Mouse (Mus musculus): Measurements from ENCODE around the gene Uchl1. TPM values are rescaled to one million over a fixed set of nuclear protein-coding genes. Genes with fewer than 3 reads are reported as not detected.

The Uchl1 gene
- total and polyA plus RNA-seq, 2 experiments from 2014 or later = 1,591 to 1,715 TPM

DNA sequence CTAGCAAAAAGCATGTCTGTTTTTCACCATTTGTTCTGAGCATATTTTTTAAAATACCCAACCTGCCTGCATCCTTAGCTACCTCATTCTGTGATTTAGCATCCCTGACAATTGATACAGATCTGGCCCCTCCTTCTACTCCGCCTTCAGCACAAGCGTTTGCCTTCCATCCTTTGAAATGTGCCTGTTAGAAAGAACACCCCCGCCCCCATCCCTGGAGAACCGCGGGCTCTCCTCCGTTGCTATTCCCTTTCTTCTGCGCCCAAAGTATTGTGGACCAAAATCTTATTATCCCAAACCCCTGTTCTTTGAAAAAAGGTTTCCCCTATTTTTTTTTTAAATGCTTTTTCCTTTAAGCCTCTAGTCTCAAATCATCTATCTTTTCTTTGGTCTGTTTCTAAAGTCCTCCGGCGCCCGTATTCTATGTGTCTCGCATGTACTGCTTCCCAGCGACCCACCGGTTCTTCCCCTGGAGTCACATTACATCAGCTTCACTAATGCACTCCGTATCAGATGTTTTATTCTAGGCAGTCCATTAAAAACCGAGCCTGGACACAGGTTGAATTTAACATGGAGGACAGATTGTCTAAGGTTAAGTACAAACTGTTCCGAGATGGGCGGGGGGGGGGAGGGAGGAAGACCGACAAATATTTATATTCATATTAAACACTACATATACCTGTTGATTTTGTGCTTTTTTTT, 551 bp upstream of the Uchl1 start:
- H3K9me3 ChIP-seq (ENCODE audit: low read length) = no peaks in the 10 kb centered on the region
- H3K27me3 ChIP-seq (ENCODE audit: insufficient read depth, low read length) = no peaks in the 10 kb centered on the region
- TF ChIP-seq CTCF (IDR thresholded peaks at IDR 0.05; ENCODE audit: low read depth) = no peak
- WGBS = under 1% methylated on average over 18 of the region's 18 CpGs
- H3K4me3 ChIP-seq (ENCODE audit: low read length) = peak overlapping the region; percentile 79
- H3K9ac ChIP-seq (replicated peaks; ENCODE audit: low read length) = peak overlapping the region; percentile 52
- ATAC-seq (peak; percentile 33), DNase-seq (ENCODE audit: low spot score) (peak; percentile 77)
- no peaks in the 10 kb centered on the region for H3K36me3 ChIP-seq (ENCODE audit: insufficient read depth, low read length)
- peak overlapping the region; percentile 90 for H3K27ac ChIP-seq
- peak overlapping the region; percentile 81 for H3K4me2 ChIP-seq (ENCODE audit: low read depth, low read length)
- no peaks in the 10 kb centered on the region for H3K4me1 ChIP-seq (ENCODE audit: insufficient read depth, low read length)

DNA sequence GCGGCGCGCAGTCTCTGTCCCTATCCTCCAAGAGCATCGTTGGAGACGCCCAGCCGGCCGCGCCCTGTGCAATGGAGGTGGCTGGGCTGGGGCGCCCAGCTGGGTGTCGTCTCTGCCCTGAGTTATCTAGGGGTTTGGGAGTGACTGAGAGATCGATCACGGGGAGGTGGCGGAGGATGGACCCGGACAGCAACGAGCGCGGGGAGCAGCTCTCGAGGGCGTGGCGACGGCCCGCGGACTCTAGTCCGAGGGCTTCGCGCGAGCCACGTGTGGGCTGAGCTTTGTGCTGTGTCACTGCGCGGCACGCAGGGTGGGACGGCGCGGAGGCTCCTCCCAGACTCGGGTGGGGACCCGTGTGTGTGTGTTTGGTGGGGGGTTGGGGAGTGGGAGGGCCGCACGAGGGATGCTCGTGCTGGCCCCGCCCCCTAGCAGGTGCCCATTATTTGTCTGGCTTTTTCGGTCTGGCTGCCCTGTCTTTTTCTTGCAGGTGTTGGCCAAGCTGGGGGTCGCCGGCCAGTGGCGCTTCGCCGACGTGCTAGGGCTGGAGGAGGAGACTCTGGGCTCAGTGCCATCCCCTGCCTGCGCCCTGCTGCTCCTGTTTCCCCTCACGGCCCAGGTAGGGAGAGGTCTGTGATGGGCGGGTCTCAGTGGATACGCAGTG, 696 bp downstream of the Uchl1 start:
- peak overlapping the region; percentile 81 for H3K4me2 ChIP-seq (ENCODE audit: low read depth, low read length)
- H3K9ac ChIP-seq (replicated peaks; ENCODE audit: low read length) = peak overlapping the region; percentile 84
- H3K36me3 ChIP-seq (ENCODE audit: insufficient read depth, low read length) = peaks cover 8% of the 10 kb centered on the region; the same call in 1 of the 2 replicates
- TF ChIP-seq CTCF (IDR thresholded peaks at IDR 0.05; ENCODE audit: low read depth) = no peak
- DNase-seq (ENCODE audit: low spot score) (peak; percentile 88), ATAC-seq (peak; percentile 85)
- H3K9me3 ChIP-seq (ENCODE audit: low read length) = no peaks in the 10 kb centered on the region
- no peaks in the 10 kb centered on the region for H3K27me3 ChIP-seq (ENCODE audit: insufficient read depth, low read length)
- H3K4me3 ChIP-seq (ENCODE audit: low read length) = peak overlapping the region; percentile 79
- under 1% methylated on average over 48 of the region's 51 CpGs for WGBS
- no peaks in the 10 kb centered on the region for H3K4me1 ChIP-seq (ENCODE audit: insufficient read depth, low read length)
- peak overlapping the region; percentile 90 for H3K27ac ChIP-seq

DNA sequence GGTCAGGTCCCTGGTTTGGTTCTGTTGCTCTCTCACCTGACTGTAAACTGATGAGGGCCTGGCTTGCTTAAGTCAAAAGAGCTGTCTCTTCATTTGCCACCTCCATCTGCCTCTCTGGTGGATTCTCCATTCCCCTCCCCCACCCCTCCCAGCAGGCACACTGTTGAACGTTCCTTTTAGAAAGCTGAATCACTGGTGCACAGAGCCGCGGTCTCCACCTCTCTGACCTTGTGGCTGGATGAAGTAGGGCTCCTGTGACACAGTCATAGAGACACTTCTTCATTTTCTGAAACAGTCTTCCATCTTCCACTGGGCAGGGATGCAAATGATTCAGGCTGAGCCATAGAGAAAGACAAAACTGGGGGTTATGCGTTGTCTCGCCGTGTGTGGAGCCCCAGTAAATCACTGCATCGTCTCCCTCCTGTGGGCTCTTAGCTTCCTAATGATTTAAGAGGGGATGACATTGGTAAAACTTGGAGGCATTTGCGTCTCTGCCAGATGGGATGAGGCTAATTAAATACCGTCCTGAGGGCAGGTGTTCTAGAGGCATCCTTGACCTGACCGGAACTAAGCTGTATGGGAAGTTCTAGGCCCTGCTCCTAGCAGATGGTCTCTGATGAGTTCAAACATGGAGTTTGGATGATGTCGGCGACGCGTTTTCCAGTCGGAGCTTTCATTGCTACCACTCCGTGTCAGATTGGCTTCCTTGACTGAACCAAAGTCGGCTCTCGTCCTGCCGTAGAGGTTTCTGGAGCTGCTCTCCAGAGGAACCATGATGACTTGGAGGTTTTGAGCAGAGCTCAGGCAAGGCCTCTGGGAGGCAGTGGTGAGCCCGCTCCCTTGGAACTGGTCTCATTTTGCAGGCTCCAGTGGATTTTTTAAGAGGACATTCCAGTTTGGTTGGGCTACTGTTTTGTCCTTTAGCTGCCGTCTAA, 1.8 kb downstream of the Uchl1 start:
- DNase-seq (ENCODE audit: low spot score) (peak; percentile 59), ATAC-seq (no peak)
- H3K36me3 ChIP-seq (ENCODE audit: insufficient read depth, low read length) = peaks cover 19% of the 10 kb centered on the region; the same call in 1 of the 2 replicates
- H3K9me3 ChIP-seq (ENCODE audit: low read length) = no peaks in the 10 kb centered on the region
- peak overlapping the region; percentile 81 for H3K4me2 ChIP-seq (ENCODE audit: low read depth, low read length)
- H3K4me3 ChIP-seq (ENCODE audit: low read length) = peak overlapping the region; percentile 79
- H3K27ac ChIP-seq = no peak overlapping the region
- H3K9ac ChIP-seq (replicated peaks; ENCODE audit: low read length) = peak overlapping the region; percentile 84
- TF ChIP-seq CTCF (IDR thresholded peaks at IDR 0.05; ENCODE audit: low read depth) = peak; percentile 65
- 49% methylated on average over 21 of the region's 21 CpGs for WGBS
- no peaks in the 10 kb centered on the region for H3K27me3 ChIP-seq (ENCODE audit: insufficient read depth, low read length)
- no peaks in the 10 kb centered on the region for H3K4me1 ChIP-seq (ENCODE audit: insufficient read depth, low read length)

DNA sequence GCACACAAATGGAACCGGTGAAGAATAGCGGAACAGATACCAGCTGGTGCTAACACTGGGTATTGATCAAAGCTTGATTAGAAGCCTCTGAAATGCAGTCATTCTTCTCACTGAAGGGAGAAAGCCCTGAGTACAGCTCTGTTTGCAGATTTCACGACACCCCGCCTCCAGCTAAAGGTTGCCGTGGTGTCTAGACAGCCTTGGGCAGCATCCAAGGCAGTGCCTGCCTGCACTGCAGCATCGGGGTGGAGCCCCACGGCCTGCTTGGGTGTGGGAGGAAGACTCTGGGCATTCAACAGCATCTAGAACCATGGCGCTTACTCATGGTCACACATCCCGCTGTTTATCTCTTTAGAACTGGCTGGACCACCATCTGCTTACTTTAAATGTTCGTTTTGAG, 3.3 kb downstream of the Uchl1 start:
- Histone ChIP-seq H3K4me1 (ENCODE audit: insufficient read depth, low read length) (no peaks in the 10 kb centered on the region), H3K4me2 (ENCODE audit: low read depth, low read length) (peak overlapping the region; percentile 81), H3K36me3 (ENCODE audit: insufficient read depth, low read length) (peaks cover 31% of the 10 kb centered on the region; the same call in 1 of the 2 replicates), H3K27me3 (ENCODE audit: insufficient read depth, low read length) (no peaks in the 10 kb centered on the region), H3K9ac (replicated peaks; ENCODE audit: low read length) (no peak overlapping the region), H3K4me3 (ENCODE audit: low read length) (peak overlapping the region; percentile 79), H3K27ac (no peak overlapping the region), H3K9me3 (ENCODE audit: low read length) (no peaks in the 10 kb centered on the region)
- peak; percentile 58 for DNase-seq (ENCODE audit: low spot score)
- ATAC-seq = no peak
- no peak for TF ChIP-seq CTCF (IDR thresholded peaks at IDR 0.05; ENCODE audit: low read depth)
- WGBS = 28% methylated on average over 10 of the region's 10 CpGs

DNA sequence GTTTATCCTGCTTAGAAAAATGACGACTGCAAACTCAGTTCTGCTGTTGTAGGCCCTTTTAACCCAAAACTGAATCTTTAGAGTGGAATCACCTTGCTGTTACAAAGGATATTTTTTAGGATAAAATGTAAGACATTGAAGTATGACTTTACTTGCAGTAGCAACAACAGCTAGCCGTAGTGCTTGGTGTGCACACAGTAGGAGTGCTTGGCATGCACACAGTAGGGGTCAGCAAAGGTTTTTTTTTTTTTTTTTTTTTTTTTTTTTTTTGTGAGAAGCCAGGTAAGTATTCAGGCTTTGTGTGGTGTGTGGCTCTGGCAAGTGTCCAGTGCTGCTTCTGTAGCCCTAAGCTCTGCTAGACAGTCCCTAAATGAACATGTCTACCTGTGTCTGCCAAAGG, 10.0 kb downstream of the Uchl1 start:
- no peak for ATAC-seq
- Histone ChIP-seq H3K9me3 (ENCODE audit: low read length) (no peaks in the 10 kb centered on the region), H3K4me1 (ENCODE audit: insufficient read depth, low read length) (no peaks in the 10 kb centered on the region), H3K9ac (replicated peaks; ENCODE audit: low read length) (no peak overlapping the region), H3K27ac (no peak overlapping the region), H3K4me3 (ENCODE audit: low read length) (no peak overlapping the region), H3K36me3 (ENCODE audit: insufficient read depth, low read length) (peaks cover 60% of the 10 kb centered on the region; the same call in 1 of the 2 replicates), H3K27me3 (ENCODE audit: insufficient read depth, low read length) (no peaks in the 10 kb centered on the region), H3K4me2 (ENCODE audit: low read depth, low read length) (no peak overlapping the region)
- TF ChIP-seq CTCF (IDR thresholded peaks at IDR 0.05; ENCODE audit: low read depth) = no peak
- DNase-seq (ENCODE audit: low spot score) = no peak
- 80% methylated on average over 2 of the region's 2 CpGs for WGBS

DNA sequence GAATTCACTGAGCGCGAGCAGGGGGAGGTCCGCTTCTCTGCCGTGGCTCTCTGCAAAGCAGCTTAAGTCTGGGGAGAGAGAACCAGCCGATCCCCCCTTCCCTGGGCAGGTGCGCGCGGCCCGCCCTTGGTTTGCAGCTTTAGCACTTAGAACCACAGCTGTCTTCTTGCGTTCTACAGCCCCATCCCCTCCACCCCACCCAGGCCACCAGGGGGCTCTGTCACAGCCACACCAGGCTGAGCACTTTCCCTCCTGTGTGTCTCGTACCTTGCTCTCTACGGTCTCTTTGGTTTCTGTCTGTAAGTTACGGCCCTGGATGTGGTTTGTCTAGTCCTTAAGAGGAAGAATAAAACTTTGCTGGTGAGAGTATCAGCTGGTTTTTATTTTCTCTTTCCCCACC, 11.0 kb downstream of the Uchl1 start:
- H3K36me3 ChIP-seq (ENCODE audit: insufficient read depth, low read length) = peaks cover 52% of the 10 kb centered on the region; the same call in 1 of the 2 replicates
- no peak for DNase-seq (ENCODE audit: low spot score)
- WGBS = 84% methylated on average over 13 of the region's 13 CpGs

More for the DNA sequence above, 11.0 kb downstream of the Uchl1 start:
- ATAC-seq = no peak; the same call in 1 of the 2 replicates
- Histone ChIP-seq H3K4me3 (ENCODE audit: low read length) (no peak overlapping the region), H3K9ac (replicated peaks; ENCODE audit: low read length) (no peak overlapping the region), H3K4me2 (ENCODE audit: low read depth, low read length) (no peak overlapping the region), H3K27ac (no peak overlapping the region), H3K9me3 (ENCODE audit: low read length) (no peaks in the 10 kb centered on the region), H3K27me3 (ENCODE audit: insufficient read depth, low read length) (no peaks in the 10 kb centered on the region), H3K4me1 (ENCODE audit: insufficient read depth, low read length) (no peaks in the 10 kb centered on the region)
- TF ChIP-seq CTCF (IDR thresholded peaks at IDR 0.05; ENCODE audit: low read depth) = peak; percentile 38; the same call in 1 of the 2 replicates

Measured in hindbrain, postnatal 0 days (tissue).